Mouse (Mus musculus) liver, adult 2 months (tissue): ENCODE measurements around the gene Prcd.

Experiments used
- CTCF ChIP-seq: fragments of 200-500 bp; IDR thresholded peaks from 2 replicates; pipeline ENCODE4 v1.5.1; 2011; ENCODE audit warnings: low read depth, low read length, control low read depth
- POLR2A ChIP-seq: fragments of 200-500 bp; IDR thresholded peaks from 2 replicates; pipeline ENCODE4 v1.6.1; 2011; ENCODE audit warnings: low read length, control low read depth; ENCODE audit not compliant: insufficient read depth; ENCODE audit errors: extremely low read depth

- no peak for TF ChIP-seq CTCF
- TF ChIP-seq POLR2A = no peak
Measured at GRCm38 (mm10) chr11:116714052-116714451, 60.7 kb downstream of the Prcd start.
